Mouse (Mus musculus): ENCODE data around the gene Mdm2. TPM values are rescaled to one million over a fixed set of nuclear protein-coding genes. Genes with fewer than 3 reads are reported as not detected.
"Not testable (repeated sequence)": the region's sequence is repeated elsewhere in the genome, so short reads cannot be mapped to it uniquely, and the experiment has no call there.

Gene Mdm2
- polyA plus RNA-seq, 1 experiment = 39.2 TPM

- 81% methylated on average over 3 of the region's 3 CpGs for WGBS
- Histone ChIP-seq H3K4me1 (ENCODE audit: control insufficient read depth, insufficient read depth, insufficient read length, low read length) (peaks cover 11% of the 10 kb centered on the region), H3K4me3 (ENCODE audit: low read depth, low read length) (no peak overlapping the region), H3K27me3 (ENCODE audit: control insufficient read depth, insufficient read depth, low read length) (no peaks in the 10 kb centered on the region), H3K27ac (ENCODE audit: insufficient read depth, low read depth, low read length) (no peak overlapping the region), H3K36me3 (ENCODE audit: control insufficient read depth, insufficient read depth, low read length) (no peaks in the 10 kb centered on the region)
- TF ChIP-seq CTCF (IDR thresholded peaks at IDR 0.05; ENCODE audit: extremely low read depth, insufficient read length, insufficient replicate concordance, low read depth, low read length) (no peak), POLR2A (IDR thresholded peaks at IDR 0.05; ENCODE audit: low read depth, low read length) (no peak)
Measured at GRCm38 (mm10) chr10:117716686-117717085, 6.1 kb upstream of the Mdm2 start.

GRCm38 (mm10) chr10:117715654-117716053, 5.1 kb upstream of the Mdm2 start:
- H3K4me1 ChIP-seq (ENCODE audit: control insufficient read depth, insufficient read depth, insufficient read length, low read length) = peaks cover 11% of the 10 kb centered on the region
- not testable (repeated sequence) for H3K27ac ChIP-seq (ENCODE audit: insufficient read depth, low read depth, low read length); H3K36me3 ChIP-seq (ENCODE audit: control insufficient read depth, insufficient read depth, low read length); H3K27me3 ChIP-seq (ENCODE audit: control insufficient read depth, insufficient read depth, low read length); H3K4me3 ChIP-seq (ENCODE audit: low read depth, low read length)
- WGBS = 91% methylated on average over 1 of the region's 1 CpGs

GRCm38 (mm10) chr10:117714928-117715500, 4.5 kb upstream of the Mdm2 start:
- H3K27ac ChIP-seq (ENCODE audit: insufficient read depth, low read depth, low read length) = no peak overlapping the region
- no peak for TF ChIP-seq POLR2A (IDR thresholded peaks at IDR 0.05; ENCODE audit: low read depth, low read length)
- no peak for TF ChIP-seq CTCF (IDR thresholded peaks at IDR 0.05; ENCODE audit: extremely low read depth, insufficient read length, insufficient replicate concordance, low read depth, low read length)
- 76% methylated on average over 4 of the region's 4 CpGs for WGBS

GRCm38 (mm10) chr10:117714048-117714545, 3.5 kb upstream of the Mdm2 start:
- Histone ChIP-seq H3K4me1 (ENCODE audit: control insufficient read depth, insufficient read depth, insufficient read length, low read length) (peaks cover 11% of the 10 kb centered on the region), H3K27ac (ENCODE audit: insufficient read depth, low read depth, low read length) (no peak overlapping the region), H3K4me3 (ENCODE audit: low read depth, low read length) (no peak overlapping the region), H3K27me3 (ENCODE audit: control insufficient read depth, insufficient read depth, low read length) (no peaks in the 10 kb centered on the region), H3K36me3 (ENCODE audit: control insufficient read depth, insufficient read depth, low read length) (no peaks in the 10 kb centered on the region)
- TF ChIP-seq POLR2A (IDR thresholded peaks at IDR 0.05; ENCODE audit: low read depth, low read length) = no peak
- WGBS = 75% methylated on average over 3 of the region's 3 CpGs

More at GRCm38 (mm10) chr10:117714928-117715500, 4.5 kb upstream of the Mdm2 start:
- peaks cover 11% of the 10 kb centered on the region for H3K4me1 ChIP-seq (ENCODE audit: control insufficient read depth, insufficient read depth, insufficient read length, low read length)
- no peaks in the 10 kb centered on the region for H3K36me3 ChIP-seq (ENCODE audit: control insufficient read depth, insufficient read depth, low read length)
- no peak overlapping the region for H3K4me3 ChIP-seq (ENCODE audit: low read depth, low read length)
- H3K27me3 ChIP-seq (ENCODE audit: control insufficient read depth, insufficient read depth, low read length) = no peaks in the 10 kb centered on the region

- WGBS = 94% methylated on average over 8 of the region's 8 CpGs
- Histone ChIP-seq H3K4me3 (ENCODE audit: low read depth, low read length) (no peak overlapping the region), H3K27me3 (ENCODE audit: control insufficient read depth, insufficient read depth, low read length) (no peaks in the 10 kb centered on the region), H3K4me1 (ENCODE audit: control insufficient read depth, insufficient read depth, insufficient read length, low read length) (peaks cover 11% of the 10 kb centered on the region; the same call in 1 of the 2 replicates), H3K36me3 (ENCODE audit: control insufficient read depth, insufficient read depth, low read length) (peaks cover 2% of the 10 kb centered on the region; the same call in 1 of the 2 replicates), H3K27ac (ENCODE audit: insufficient read depth, low read depth, low read length) (no peak overlapping the region)
- TF ChIP-seq CTCF (IDR thresholded peaks at IDR 0.05; ENCODE audit: extremely low read depth, insufficient read length, insufficient replicate concordance, low read depth, low read length) (no peak), POLR2A (IDR thresholded peaks at IDR 0.05; ENCODE audit: low read depth, low read length) (no peak)
Measured at GRCm38 (mm10) chr10:117713466-117713865, 2.9 kb upstream of the Mdm2 start.

- Histone ChIP-seq H3K36me3 (ENCODE audit: control insufficient read depth, insufficient read depth, low read length) (peaks cover 2% of the 10 kb centered on the region; the same call in 1 of the 2 replicates), H3K27ac (ENCODE audit: insufficient read depth, low read depth, low read length) (no peak overlapping the region), H3K4me3 (ENCODE audit: low read depth, low read length) (no peak overlapping the region), H3K4me1 (ENCODE audit: control insufficient read depth, insufficient read depth, insufficient read length, low read length) (peaks cover 11% of the 10 kb centered on the region; the same call in 1 of the 2 replicates), H3K27me3 (ENCODE audit: control insufficient read depth, insufficient read depth, low read length) (no peaks in the 10 kb centered on the region)
- WGBS = 88% methylated on average over 9 of the region's 9 CpGs
- TF ChIP-seq CTCF (IDR thresholded peaks at IDR 0.05; ENCODE audit: extremely low read depth, insufficient read length, insufficient replicate concordance, low read depth, low read length) = no peak
Measured at GRCm38 (mm10) chr10:117712871-117713270, 2.3 kb upstream of the Mdm2 start.

GRCm38 (mm10) chr10:117712191-117712754, 1.7 kb upstream of the Mdm2 start:
- Histone ChIP-seq H3K27ac (ENCODE audit: insufficient read depth, low read depth, low read length) (peak overlapping the region; percentile 51), H3K36me3 (ENCODE audit: control insufficient read depth, insufficient read depth, low read length) (peaks cover 4% of the 10 kb centered on the region), H3K4me3 (ENCODE audit: low read depth, low read length) (no peak overlapping the region), H3K4me1 (ENCODE audit: control insufficient read depth, insufficient read depth, insufficient read length, low read length) (peaks cover 7% of the 10 kb centered on the region; the same call in 1 of the 2 replicates), H3K27me3 (ENCODE audit: control insufficient read depth, insufficient read depth, low read length) (no peaks in the 10 kb centered on the region)
- TF ChIP-seq POLR2A (IDR thresholded peaks at IDR 0.05; ENCODE audit: low read depth, low read length) = no peak
- TF ChIP-seq CTCF (IDR thresholded peaks at IDR 0.05; ENCODE audit: extremely low read depth, insufficient read length, insufficient replicate concordance, low read depth, low read length) = no peak
- 70% methylated on average over 9 of the region's 9 CpGs for WGBS
